Mouse (Mus musculus): ENCODE data around the gene Sec23b.

The Sec23b gene

GRCm38 (mm10) chr2:144601576-144601975 is 45.5 kb downstream of the Sec23b start:
- DNase-seq (ENCODE audit: low read depth): no peak

GRCm38 (mm10) chr2:144613956-144614355 is 57.9 kb downstream of the Sec23b start:
- no peak for DNase-seq (ENCODE audit: low read depth)

GRCm38 (mm10) chr2:144617074-144617874 is 61.2 kb downstream of the Sec23b start:
- no peak for DNase-seq (ENCODE audit: low read depth)

- no peak for DNase-seq (ENCODE audit: low read depth)
Measured at GRCm38 (mm10) chr2:144621491-144621890, 65.5 kb downstream of the Sec23b start.

GRCm38 (mm10) chr2:144633551-144633950 is 77.5 kb downstream of the Sec23b start:
- no peak for DNase-seq (ENCODE audit: low read depth)

GRCm38 (mm10) chr2:144634231-144634630 is 78.2 kb downstream of the Sec23b start:
- no peak for DNase-seq (ENCODE audit: low read depth)

- DNase-seq (ENCODE audit: low read depth): no peak
Measured at GRCm38 (mm10) chr2:144634729-144635128, 78.7 kb downstream of the Sec23b start.

- peak; percentile 33 for DNase-seq (ENCODE audit: low read depth)
Measured at GRCm38 (mm10) chr2:144635644-144636320, 79.8 kb downstream of the Sec23b start.

GRCm38 (mm10) chr2:144637204-144637603 is 81.2 kb downstream of the Sec23b start:
- no peak for DNase-seq (ENCODE audit: low read depth)

GRCm38 (mm10) chr2:144637671-144638395 is 81.8 kb downstream of the Sec23b start:
- DNase-seq (ENCODE audit: low read depth): no peak

GRCm38 (mm10) chr2:144638719-144639118 is 82.7 kb downstream of the Sec23b start:
- DNase-seq (ENCODE audit: low read depth): no peak

- DNase-seq (ENCODE audit: low read depth): no peak
Measured at GRCm38 (mm10) chr2:144640101-144640500, 84.1 kb downstream of the Sec23b start.
